Comparison of ENCODE assay signal across 8 mouse cellular contexts in the genomic region with DNA sequence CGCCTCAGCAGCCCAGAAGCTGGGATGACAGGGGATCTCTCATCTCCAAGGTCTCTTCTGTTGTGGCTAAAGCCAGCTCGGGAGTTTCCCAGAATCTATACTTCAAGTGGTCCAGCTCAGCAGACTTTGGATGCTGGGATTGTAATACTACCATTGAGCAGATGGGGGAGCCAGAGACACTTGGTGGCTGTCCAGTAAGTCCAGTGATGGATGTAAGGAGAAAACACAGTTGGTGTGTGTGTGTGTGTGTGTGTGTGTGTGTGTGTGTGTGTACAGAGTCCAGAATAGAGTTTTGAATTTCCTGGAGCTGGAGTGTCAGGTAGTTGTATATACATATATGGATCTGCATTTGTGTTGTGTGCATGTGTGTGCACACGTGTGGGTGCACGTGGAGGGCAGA. TPM values are rescaled to one million over a fixed set of nuclear protein-coding genes. Genes with fewer than 3 reads are reported as not detected.
A peak's percentile ranks its signal among the peaks of the same experiment; 100 is the strongest.
DNase-seq lines count a peak whose midpoint lies in the region; ATAC-seq and TF ChIP-seq lines count a peak whose summit lies in the region.

No protein-coding gene starts in this region.

- no peak for ATAC-seq in cerebellum, adult (ENCODE audit: insufficient number of reproducible peaks, low FRiP score, low TSS enrichment)
- ATAC-seq in megakaryocyte progenitor cell, adult 5-6 weeks (replicated peaks; ENCODE audit: poor library complexity) = peak; percentile 84

- DNase-seq in cerebellum, adult 11 months = peak; percentile 45
- DNase-seq in NIH3T3 (ENCODE audit: low read depth) = peak; percentile 81
- DNase-seq in cerebellum, postnatal 14 days = peak; percentile 87 to 92
- DNase-seq in heart, postnatal 4 days = peak; percentile 81
- peak; percentile 72 for DNase-seq in left cerebral cortex, adult 11 months (ENCODE audit: low spot score)
- peak in 1 of 2 experiments; percentile 37 for DNase-seq in spleen, adult 2 months (ENCODE audit: low read depth in 1 of 2, low spot score in 2 of 2)

- no peak for TF ChIP-seq POLR2A in spleen, adult 2 months (IDR thresholded peaks at IDR 0.05; ENCODE audit: low read depth, low read length)

- no peak overlapping the region for H3K4me3 ChIP-seq in spleen, adult 2 months (ENCODE audit: extremely low read depth, insufficient read depth, insufficient read length)

- WGBS in spleen, adult 2 months = 52% methylated on average over 4 of the region's 4 CpGs

- no peaks in the 10 kb centered on the region for H3K4me1 ChIP-seq in spleen, adult 2 months (ENCODE audit: control insufficient read depth, insufficient read depth, insufficient read length)

- H3K36me3 ChIP-seq in spleen, adult 2 months (ENCODE audit: control insufficient read depth, insufficient read depth, low read length) = no peaks in the 10 kb centered on the region

- no peaks in the 10 kb centered on the region for H3K27me3 ChIP-seq in spleen, adult 2 months (ENCODE audit: control insufficient read depth, insufficient read depth, low read length)

- H3K27ac ChIP-seq in spleen, adult 2 months (ENCODE audit: insufficient read depth, low read length) = no peak overlapping the region

- TF ChIP-seq CTCF in spleen, adult 2 months (IDR thresholded peaks at IDR 0.05; ENCODE audit: extremely low read depth, insufficient read depth, insufficient read length, insufficient replicate concordance) = peak; percentile 35; the same call in 1 of the 2 replicates

RNA-seq across cellular contexts. Expression of gene Muc5ac, which starts 32.9 kb away (rescaled TPM):
- total RNA-seq in heart, postnatal 4 days (2021) = not detected
- not detected in 2 replicates for total RNA-seq in megakaryocyte progenitor cell, adult 5-6 weeks (2015)
- total RNA-seq in megakaryocyte progenitor cell, adult 5-6 weeks (2017) = not detected in 2 replicates
- 0.04 and 0.05 TPM in 2 replicates for polyA plus RNA-seq in spleen, adult 2 months (2012; rRNA removed)
